Mouse (Mus musculus) ovary, postnatal 10 days (tissue): ENCODE results near the gene Naa10.

ENCODE experiments used
- DNase-seq: peaks from one replicate; pipeline ENCODE4 v3.0.0; 2022; ENCODE audit warnings: low spot score

Naa10 gene

GRCm38 (mm10) chrX:73914827-73915703 is 6.7 kb downstream of the Naa10 start:
- no peak for DNase-seq

DNA sequence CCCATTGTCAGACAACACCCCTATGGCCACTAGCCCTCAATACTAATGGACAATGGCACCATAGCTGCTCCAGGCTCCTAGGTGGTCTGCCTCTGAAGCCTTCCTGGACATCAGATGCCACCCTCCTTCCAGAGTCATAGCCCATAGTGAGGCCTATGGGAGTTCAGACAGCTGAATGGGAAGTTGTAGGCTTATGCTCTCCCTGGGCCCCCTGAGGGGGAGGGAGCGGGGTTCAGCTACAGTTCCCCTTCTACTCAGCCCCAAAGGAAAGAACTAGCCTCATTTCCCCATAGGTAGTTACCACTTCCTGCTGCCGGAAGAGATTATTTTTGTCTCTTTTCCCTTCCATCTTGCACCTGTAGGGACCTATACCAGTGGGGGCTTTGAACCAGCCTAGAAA is 10.2 kb downstream of the Naa10 start:
- DNase-seq = no peak

DNA sequence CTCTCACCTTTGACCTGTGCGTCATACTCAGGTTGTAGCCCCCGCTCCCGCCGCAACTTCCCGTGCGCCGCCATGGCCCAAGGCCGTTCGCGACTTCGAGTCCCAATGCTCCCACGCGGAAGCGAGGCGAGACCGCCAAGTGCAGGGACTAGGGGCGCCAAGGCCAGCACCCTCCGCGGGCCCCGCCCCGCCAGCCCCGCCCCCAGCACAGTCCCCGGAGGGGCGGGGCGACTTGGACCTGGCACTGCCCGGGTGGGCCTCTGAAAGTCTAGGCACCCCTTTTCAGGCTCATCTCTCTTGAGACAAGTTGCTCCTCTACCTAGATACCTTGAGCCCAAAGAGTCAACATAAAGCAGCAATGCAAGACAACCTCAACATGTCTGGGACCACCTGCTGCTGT is 10.6 kb downstream of the Naa10 start:
- no peak for DNase-seq

DNA sequence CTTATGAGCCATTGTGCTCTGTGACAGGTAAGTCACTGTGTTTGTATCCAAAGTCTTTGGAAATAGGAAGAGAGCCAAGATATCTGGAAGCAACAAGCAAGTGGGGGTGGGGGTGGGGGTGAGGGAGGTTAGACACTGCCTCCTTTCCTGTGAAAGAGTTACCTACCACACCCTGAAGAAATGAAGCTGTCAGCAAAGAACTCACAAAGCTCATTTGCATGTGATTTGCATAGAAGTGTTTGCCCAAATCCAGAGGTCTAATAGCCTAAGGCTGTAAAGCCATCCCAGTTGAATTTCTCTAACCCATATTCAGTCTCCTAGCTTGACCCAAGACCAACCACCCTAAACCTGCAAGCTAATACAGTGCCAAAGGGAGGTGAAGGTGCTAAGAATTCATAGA is 11.3 kb downstream of the Naa10 start:
- no peak for DNase-seq

- DNase-seq = no peak
Measured at GRCm38 (mm10) chrX:73910049-73910448, 11.7 kb downstream of the Naa10 start.

DNA sequence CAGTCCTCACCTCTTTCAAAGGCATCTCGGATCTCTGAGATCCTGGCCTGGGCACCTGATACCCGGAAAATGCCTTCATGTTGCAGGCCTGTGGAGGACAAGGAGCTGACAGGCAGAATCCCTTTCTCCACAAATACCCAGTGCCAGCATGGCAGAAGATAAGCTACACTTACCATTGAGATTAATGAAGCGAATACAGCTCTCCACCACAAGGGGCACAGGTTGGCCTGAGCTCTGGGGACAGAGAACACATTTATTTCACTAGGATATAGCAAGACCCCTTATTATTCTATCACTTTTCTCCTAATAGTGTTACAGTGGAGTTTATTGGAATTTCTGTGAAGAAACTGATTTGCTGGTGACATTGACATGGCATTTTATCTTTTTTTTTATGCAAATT is 23.8 kb downstream of the Naa10 start:
- no peak for DNase-seq

DNA sequence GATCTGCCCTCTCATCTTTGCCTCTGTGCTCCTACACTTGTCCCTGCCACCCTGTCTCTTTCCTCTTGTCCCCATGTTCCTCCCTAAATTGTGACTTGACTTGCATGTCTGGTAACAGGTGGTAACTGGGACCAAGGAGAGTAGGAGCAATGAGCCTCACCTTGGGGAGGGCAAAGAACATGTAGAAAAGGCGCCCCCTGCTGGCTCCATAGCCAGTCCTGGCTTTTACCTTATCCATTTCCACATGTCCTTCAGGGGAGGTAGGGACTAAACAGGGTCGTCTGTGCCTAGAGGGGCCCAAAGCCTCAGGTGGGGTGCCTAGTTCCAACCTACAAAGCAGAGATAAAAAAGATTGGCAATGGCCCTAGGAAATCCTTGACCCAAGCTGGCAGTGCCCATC is 26.0 kb downstream of the Naa10 start, which contains the start of gene L1cam:
Gene L1cam (minus strand): TSS at position 387 of the 400 bp plus-strand sequence.
- no peak for DNase-seq

DNA sequence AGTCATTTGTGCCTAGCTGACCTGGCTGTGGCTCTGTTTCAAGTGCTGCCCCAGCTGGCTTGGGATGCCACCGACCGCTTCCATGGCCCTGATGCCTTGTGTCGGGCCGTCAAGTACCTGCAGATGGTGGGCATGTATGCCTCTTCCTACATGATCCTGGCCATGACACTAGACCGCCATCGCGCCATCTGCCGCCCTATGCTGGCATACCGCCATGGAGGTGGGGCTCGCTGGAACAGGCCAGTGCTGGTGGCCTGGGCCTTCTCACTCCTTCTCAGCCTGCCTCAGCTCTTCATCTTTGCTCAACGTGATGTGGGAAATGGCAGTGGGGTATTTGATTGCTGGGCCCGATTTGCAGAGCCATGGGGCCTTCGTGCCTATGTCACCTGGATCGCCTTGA is 28.9 kb downstream of the Naa10 start:
- no peak for DNase-seq

- no peak for DNase-seq
Measured at GRCm38 (mm10) chrX:73891551-73892152, 30.1 kb downstream of the Naa10 start, which contains the start of gene Avpr2. Avpr2 (plus strand) TSS chrX:73892102.

GRCm38 (mm10) chrX:73881463-73881862 is 40.3 kb downstream of the Naa10 start:
- no peak for DNase-seq

GRCm38 (mm10) chrX:73881036-73881427 is 40.7 kb downstream of the Naa10 start:
- no peak for DNase-seq

GRCm38 (mm10) chrX:73880194-73881035 is 41.3 kb downstream of the Naa10 start:
- DNase-seq = no peak

DNA sequence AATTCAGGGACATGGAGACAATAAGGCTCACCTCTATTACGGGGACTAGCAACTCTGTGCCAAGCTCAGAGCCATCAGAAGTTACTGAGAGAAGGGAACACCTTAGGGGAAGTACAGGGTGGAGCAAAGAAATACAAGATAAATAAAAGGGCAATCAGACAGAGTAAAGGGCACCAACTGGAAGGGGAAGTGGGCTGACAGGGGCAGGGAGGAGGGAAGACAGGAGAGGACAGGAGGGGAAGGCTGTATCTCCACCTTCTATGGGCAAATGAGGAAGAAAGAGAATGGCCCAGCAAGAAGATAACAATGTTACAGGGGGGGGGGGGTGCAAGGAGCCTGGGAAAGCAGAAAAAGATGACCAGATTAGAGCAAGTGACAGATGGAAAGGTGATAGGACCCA is 44.7 kb downstream of the Naa10 start:
- no peak for DNase-seq

GRCm38 (mm10) chrX:73875881-73876280 is 45.9 kb downstream of the Naa10 start:
- DNase-seq = no peak

DNA sequence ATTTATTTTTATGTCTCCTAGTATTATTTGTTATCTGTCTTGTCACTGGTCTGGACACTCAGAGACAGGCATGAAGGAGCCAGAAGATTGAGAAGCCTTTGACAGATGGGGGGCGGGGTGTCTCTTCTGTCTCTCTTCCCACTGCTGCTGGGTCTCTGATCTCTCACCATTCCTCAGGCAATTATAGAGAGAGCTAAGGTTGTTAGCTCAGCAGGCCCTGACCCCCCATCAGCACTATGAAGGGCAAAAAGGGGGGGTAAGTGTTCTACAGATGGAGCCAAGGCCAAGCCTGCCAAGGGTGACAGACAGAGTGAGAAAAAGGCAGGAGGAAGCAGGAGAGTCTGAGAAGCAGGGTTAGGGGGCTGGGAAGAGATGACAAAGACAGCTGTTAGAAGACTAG is 49.8 kb downstream of the Naa10 start:
- DNase-seq = no peak

DNA sequence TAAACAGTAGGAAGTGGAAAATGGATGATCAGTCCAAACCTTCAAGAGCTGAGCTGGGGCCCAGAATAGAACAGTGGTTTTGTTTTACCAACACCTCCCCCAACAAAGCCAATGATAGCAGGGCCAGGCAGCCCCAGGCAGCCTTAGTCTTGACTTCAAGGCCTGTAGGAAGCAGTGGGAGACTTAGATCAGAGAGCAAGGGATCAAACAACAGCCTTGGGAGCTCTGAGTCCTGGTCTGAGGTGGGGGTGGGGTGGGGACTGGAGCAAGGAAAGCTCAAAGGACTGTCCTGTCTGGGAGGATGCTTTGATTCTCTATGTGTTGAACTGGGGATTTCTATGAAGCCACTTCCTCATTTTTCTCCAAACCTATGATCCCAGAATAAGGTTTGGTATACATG is 50.3 kb downstream of the Naa10 start:
- DNase-seq = no peak

DNA sequence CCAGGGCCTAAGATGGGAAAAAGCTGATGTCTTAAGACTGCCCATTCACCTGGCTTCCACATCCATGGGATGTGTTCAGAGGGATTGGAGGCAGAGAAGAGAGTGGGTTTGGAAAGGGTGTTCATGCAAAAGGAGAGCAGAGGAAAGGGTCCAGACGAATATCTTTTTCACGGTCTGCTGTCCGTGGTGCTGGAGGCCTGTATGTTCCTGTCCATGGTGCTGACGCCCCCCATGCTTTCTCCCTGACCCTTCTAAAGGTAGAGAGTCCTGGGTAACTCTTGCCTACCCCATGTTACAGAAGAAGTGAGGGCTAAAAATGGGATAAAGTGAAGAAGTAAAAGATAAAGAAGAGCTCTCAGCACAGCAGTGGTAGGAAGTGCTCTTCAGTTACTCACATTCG is 52.4 kb downstream of the Naa10 start:
- DNase-seq = no peak

GRCm38 (mm10) chrX:73867852-73868251 is 53.9 kb downstream of the Naa10 start:
- DNase-seq = no peak

GRCm38 (mm10) chrX:73867256-73867655 is 54.5 kb downstream of the Naa10 start:
- DNase-seq = no peak
